Mouse (Mus musculus) gastrocnemius, adult 2 months (tissue): Measurements from ENCODE around the gene Tmem30a. TPM values are rescaled to one million over a fixed set of nuclear protein-coding genes. Genes with fewer than 3 reads are reported as not detected.

Experiments
- DNase-seq: peaks from one replicate; pipeline ENCODE4 v3.0.0; 2022
- H3K27ac ChIP-seq: fragments of 200-600 bp; 2 replicates; pipeline ENCODE4 v1.8.1; 2022; ENCODE audit warnings: mild to moderate bottlenecking
- H3K4me3 ChIP-seq: fragments of 200-600 bp; 2 replicates; pipeline ENCODE4 v1.8.1; 2022; ENCODE audit warnings: mild to moderate bottlenecking, moderate library complexity
- CTCF ChIP-seq: fragments of 200-600 bp; IDR thresholded peaks from 2 replicates; pipeline ENCODE4 v1.8.1; 2022; ENCODE audit warnings: antibody characterized with exemption, mild to moderate bottlenecking, moderate library complexity
- intact Hi-C: fragments of 180-260 bp; cut with DNase I; formaldehyde crosslinking; loops from one replicate; pipeline ENCODE4 v1.15.1; 2025
- total RNA-seq, 2 experiments: library from RNA; stranded (reverse); gene quantifications; 2 replicates each; pipeline ENCODE4 v1.2.3; 2021

The Tmem30a gene
- total RNA-seq, 2 experiments from 2014 or later, result 53.8 to 54.7 TPM

- Histone ChIP-seq H3K27ac (peak overlapping the region; percentile 81; the same call in 1 of the 2 replicates), H3K4me3 (no peak overlapping the region)
- no peak for TF ChIP-seq CTCF
- intact Hi-C loops, result loop anchor here (2.0 to 5.0 kb wide), 4 partner anchors 613 to 948 kb away; no protein-coding TSS in a partner anchor
- DNase-seq, result no peak
Measured at GRCm38 (mm10) chr9:79720143-79720542, 73.2 kb downstream of the Tmem30a start.

GRCm38 (mm10) chr9:79719451-79719850, 73.9 kb downstream of the Tmem30a start:
- intact Hi-C loops, result no loop called here
- Histone ChIP-seq H3K4me3 (peak overlapping the region; percentile 80), H3K27ac (peak overlapping the region; percentile 81)
- DNase-seq, result peak; percentile 66
- TF ChIP-seq CTCF, result no peak

Other genes starting within 250 kb of the Tmem30a start
- 10 to 100 TPM in 1 of 2 experiments, 1 to 10 TPM in 1; 4.5 to 16.4 TPM for gene Col12a1, start 74.7 kb downstream of the Tmem30a start, total RNA-seq
- 100 to 1,000 TPM; 330 to 468 TPM for gene Cox7a2, start 33.6 kb downstream of the Tmem30a start, total RNA-seq
- gene Filip1, start 219.3 kb upstream of the Tmem30a start, total RNA-seq, result 100 to 1,000 TPM in 1 of 2 experiments, 10 to 100 TPM in 1; 93.6 to 119 TPM